Mouse (Mus musculus): ENCODE data around the gene Tmem108.

- TF ChIP-seq CTCF (IDR thresholded peaks at IDR 0.05; ENCODE audit: borderline replicate concordance, control insufficient read depth, extremely low read depth, insufficient read depth, low read length, poor library complexity) = peak; percentile 94
- no peak for TF ChIP-seq POLR2A (IDR thresholded peaks at IDR 0.05; ENCODE audit: control insufficient read depth, extremely low read depth, insufficient read depth, low read length, poor library complexity)
Measured at GRCm38 (mm10) chr9:103490439-103490838, 271.2 kb downstream of the Tmem108 start.

Data from thymus, adult 2 months (tissue).